Mouse (Mus musculus) monocyte, adult 5-6 weeks (primary cell): ENCODE measurements around the gene Cdk2ap2. TPM values are rescaled to one million over a fixed set of nuclear protein-coding genes. Genes with fewer than 3 reads are reported as not detected.

Experiments used
- ATAC-seq: fragments of 153-309, 156-312 bp; replicated peaks from 2 replicates; pipeline ENCODE4 v1.8.0; 2017; ENCODE audit warnings: mild to moderate bottlenecking; ENCODE audit not compliant: low TSS enrichment, insufficient number of reproducible peaks, severe bottlenecking, poor library complexity, low FRiP score
- total RNA-seq: library from RNA; stranded (forward); fragments of 200-1000, 200-491, 200-594 nt; gene quantifications from 3 replicates; pipeline ENCODE4 v1.2.3, GENCODE M21; 2017

Cdk2ap2 gene
- total RNA-seq, 1 experiment from 2014 or later: 92.6 TPM

GRCm38 (mm10) chr19:4146366-4147021 is 49.5 kb downstream of the Cdk2ap2 start:
- no peak for ATAC-seq

GRCm38 (mm10) chr19:4147022-4147405 is 50.0 kb downstream of the Cdk2ap2 start:
- ATAC-seq: no peak

GRCm38 (mm10) chr19:4147782-4148490 is 51.0 kb downstream of the Cdk2ap2 start:
- no peak for ATAC-seq

- peak; percentile 71 for ATAC-seq
These were observed 51.5 kb downstream of the Cdk2ap2 start, which contains the start of gene Coro1b for GRCm38 (mm10) chr19:4148491-4148806. Gene Coro1b (plus strand): TSS chr19:4148619.

Other genes with a start within 250 kb of the Cdk2ap2 start
- 34.8 to 59.4 TPM (median 42.0 TPM) in 3 replicates for gene Chka, start 245.4 kb upstream of the Cdk2ap2 start, total RNA-seq
- gene Tcirg1, start 190.0 kb upstream of the Cdk2ap2 start, total RNA-seq: 181 to 259 TPM (median 252 TPM) in 3 replicates
- 27.2 to 46.8 TPM (median 33.1 TPM) in 3 replicates for gene Ndufs8, start 184.4 kb upstream of the Cdk2ap2 start, total RNA-seq
- 54.5 to 74.4 TPM (median 57.2 TPM) in 3 replicates for gene Aldh3b1, start 167.4 kb upstream of the Cdk2ap2 start, total RNA-seq
- 243 to 349 TPM (median 322 TPM) in 3 replicates for gene Unc93b1, start 162.0 kb upstream of the Cdk2ap2 start, total RNA-seq
- not detected in 3 replicates for gene Aldh3b3, start 138.5 kb upstream of the Cdk2ap2 start, total RNA-seq
- gene Aldh3b2, start 124.9 kb upstream of the Cdk2ap2 start, total RNA-seq: not detected in 3 replicates
- gene Acy3, start 110.6 kb upstream of the Cdk2ap2 start, total RNA-seq: not detected in 3 replicates
- gene Tbx10, start 104.4 kb upstream of the Cdk2ap2 start, total RNA-seq: not detected in 3 replicates
- gene Nudt8, start 96.6 kb upstream of the Cdk2ap2 start, total RNA-seq: 2.3 to 11.1 TPM (median 2.3 TPM) in 3 replicates
- gene Gm49405, start 96.6 kb upstream of the Cdk2ap2 start, total RNA-seq: 0.57 to 1.7 TPM (median 1.2 TPM) in 3 replicates
- 3.1 TPM in 2 of 3 replicates, not detected in the other for gene Doc2g, start 93.9 kb upstream of the Cdk2ap2 start, total RNA-seq
- 74.5 to 108 TPM (median 103 TPM) in 3 replicates for gene Ndufv1, start 84.4 kb upstream of the Cdk2ap2 start, total RNA-seq
- gene Gstp1, start 59.2 kb upstream of the Cdk2ap2 start, total RNA-seq: 101 to 129 TPM (median 104 TPM) in 3 replicates
- gene Gstp2, start 51.2 kb upstream of the Cdk2ap2 start, total RNA-seq: not detected in 3 replicates
- gene Gstp3, start 37.6 kb upstream of the Cdk2ap2 start, total RNA-seq: 2.8 to 10.8 TPM (median 5.8 TPM) in 3 replicates
- gene Cabp2, start 15.6 kb upstream of the Cdk2ap2 start, total RNA-seq: not detected in 3 replicates
- gene Pitpnm1, start 2.8 kb downstream of the Cdk2ap2 start, total RNA-seq: 127 to 142 TPM (median 137 TPM) in 3 replicates
- gene Aip, start 28.7 kb downstream of the Cdk2ap2 start, total RNA-seq: 94.2 to 132 TPM (median 124 TPM) in 3 replicates
- 0.29 to 0.43 TPM in 2 of 3 replicates, not detected in the other for gene Gpr152, start 42.6 kb downstream of the Cdk2ap2 start, total RNA-seq
- not detected in 3 replicates for gene Cabp4, start 46.9 kb downstream of the Cdk2ap2 start, total RNA-seq
- 209 to 226 TPM (median 217 TPM) in 3 replicates for gene Coro1b, start 51.4 kb downstream of the Cdk2ap2 start, total RNA-seq
- 133 to 326 TPM (median 178 TPM) in 3 replicates for gene Ptprcap, start 56.4 kb downstream of the Cdk2ap2 start, total RNA-seq
- gene Rps6kb2, start 66.2 kb downstream of the Cdk2ap2 start, total RNA-seq: 22.8 to 27.8 TPM (median 27.0 TPM) in 3 replicates
- gene Carns1, start 78.3 kb downstream of the Cdk2ap2 start, total RNA-seq: 14.1 to 18.7 TPM (median 14.2 TPM) in 3 replicates
- gene Tbc1d10c, start 94.1 kb downstream of the Cdk2ap2 start, total RNA-seq: 71.5 to 178 TPM (median 83.5 TPM) in 3 replicates
- 479 to 544 TPM (median 541 TPM) in 3 replicates for gene Ppp1ca, start 94.9 kb downstream of the Cdk2ap2 start, total RNA-seq
- 19.1 to 26.3 TPM (median 20.7 TPM) in 3 replicates for gene Rad9a, start 104.5 kb downstream of the Cdk2ap2 start, total RNA-seq
- gene Clcf1, start 117.1 kb downstream of the Cdk2ap2 start, total RNA-seq: 10.2 to 28.8 TPM (median 19.7 TPM) in 3 replicates
- gene AC109138.7, start 117.2 kb downstream of the Cdk2ap2 start, total RNA-seq: not detected in 3 replicates
- 94.0 to 149 TPM (median 107 TPM) in 3 replicates for gene Pold4, start 134.7 kb downstream of the Cdk2ap2 start, total RNA-seq
- 23.7 to 30.6 TPM (median 27.0 TPM) in 3 replicates for gene Ssh3, start 172.0 kb downstream of the Cdk2ap2 start, total RNA-seq
- gene Ankrd13d, start 186.0 kb downstream of the Cdk2ap2 start, total RNA-seq: 2.4 to 21.5 TPM (median 12.0 TPM) in 3 replicates
- gene Grk2, start 209.0 kb downstream of the Cdk2ap2 start, total RNA-seq: 270 to 475 TPM (median 366 TPM) in 3 replicates